Mouse (Mus musculus) cerebellum, adult 9-11 months (tissue): ENCODE measurements around the gene Zbtb17.
A peak's percentile ranks its signal among the peaks of the same experiment; 100 is the strongest.

Experiments used
- DNase-seq: peaks from one replicate; pipeline ENCODE4 v3.0.0; 2022

The Zbtb17 gene

DNA sequence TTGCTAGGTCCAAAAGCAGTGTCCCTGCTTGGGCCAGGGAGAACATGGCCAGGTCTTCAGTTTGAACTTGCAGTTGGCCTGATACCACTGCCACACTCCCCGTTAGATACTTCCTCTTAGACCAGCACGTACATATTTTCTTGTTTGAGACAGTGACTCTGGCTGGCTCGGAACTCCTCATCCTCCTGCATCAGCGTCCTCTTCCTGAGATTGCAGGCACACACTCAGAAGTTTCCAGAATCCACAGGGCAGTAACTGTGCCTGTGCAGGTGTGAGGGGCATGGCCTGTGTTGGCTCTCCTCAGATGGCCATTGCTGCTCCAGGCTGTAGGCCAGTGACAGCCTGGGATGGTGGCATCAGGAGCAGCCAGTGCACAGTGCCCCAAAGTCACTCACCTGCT, 16.0 kb downstream of the Zbtb17 start:
- no peak for DNase-seq

DNA sequence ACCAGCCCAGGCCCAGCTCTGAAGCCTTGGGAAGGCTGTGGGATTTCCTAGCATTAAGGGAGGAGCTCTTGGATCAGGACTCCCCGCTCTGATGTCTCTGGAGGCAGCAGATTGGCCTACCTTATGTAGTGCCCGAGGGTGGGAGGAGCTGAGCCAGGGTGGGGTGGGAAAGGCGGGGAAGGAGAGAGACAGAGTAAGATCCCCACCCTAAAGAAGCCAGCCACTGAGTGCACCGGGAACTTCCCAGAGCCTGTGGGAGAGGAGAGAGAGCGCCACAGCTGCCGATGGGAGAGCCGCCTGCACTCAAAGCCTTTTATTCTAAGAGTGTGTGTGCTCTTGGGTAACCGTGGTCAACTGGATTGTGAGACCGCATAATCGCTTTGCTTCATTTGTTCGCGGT, 16.6 kb downstream of the Zbtb17 start:
- no peak for DNase-seq

DNA sequence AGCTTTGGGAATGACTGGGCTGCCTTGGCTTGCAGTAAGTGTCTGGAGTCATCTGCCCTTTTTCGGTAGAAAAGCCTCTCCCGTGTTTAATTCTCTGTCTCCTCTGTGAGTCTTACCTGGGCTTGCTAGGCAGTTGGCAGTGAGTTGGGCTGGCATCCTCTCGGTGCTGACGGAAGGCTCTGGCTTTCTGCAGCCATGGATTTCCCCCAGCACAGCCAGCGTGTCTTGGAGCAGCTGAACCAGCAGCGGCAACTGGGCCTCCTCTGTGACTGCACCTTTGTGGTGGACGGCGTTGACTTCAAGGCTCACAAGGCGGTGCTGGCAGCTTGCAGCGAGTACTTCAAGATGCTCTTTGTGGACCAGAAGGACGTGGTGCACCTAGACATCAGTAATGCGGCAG, 17.1 kb downstream of the Zbtb17 start:
- DNase-seq = no peak

DNA sequence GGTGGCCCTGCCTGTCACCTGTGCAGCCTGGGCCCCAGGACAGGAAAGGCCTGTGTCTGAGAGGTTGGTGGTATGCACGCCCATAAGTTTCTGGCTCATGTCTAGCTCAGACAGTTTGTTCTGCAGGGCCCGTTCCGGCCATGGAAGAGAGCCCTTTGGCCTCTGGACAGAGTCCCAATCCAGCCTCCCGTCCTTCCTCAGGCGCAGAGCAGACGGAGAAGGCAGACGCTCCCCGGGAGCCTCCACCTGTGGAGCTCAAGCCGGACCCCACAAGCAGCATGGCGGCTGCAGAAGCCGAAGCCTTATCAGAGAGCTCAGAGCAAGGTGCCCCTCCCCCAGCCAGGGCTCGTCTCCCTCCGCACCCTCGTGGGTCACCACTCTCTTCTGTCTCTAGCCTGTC, 19.0 kb downstream of the Zbtb17 start:
- no peak for DNase-seq

DNA sequence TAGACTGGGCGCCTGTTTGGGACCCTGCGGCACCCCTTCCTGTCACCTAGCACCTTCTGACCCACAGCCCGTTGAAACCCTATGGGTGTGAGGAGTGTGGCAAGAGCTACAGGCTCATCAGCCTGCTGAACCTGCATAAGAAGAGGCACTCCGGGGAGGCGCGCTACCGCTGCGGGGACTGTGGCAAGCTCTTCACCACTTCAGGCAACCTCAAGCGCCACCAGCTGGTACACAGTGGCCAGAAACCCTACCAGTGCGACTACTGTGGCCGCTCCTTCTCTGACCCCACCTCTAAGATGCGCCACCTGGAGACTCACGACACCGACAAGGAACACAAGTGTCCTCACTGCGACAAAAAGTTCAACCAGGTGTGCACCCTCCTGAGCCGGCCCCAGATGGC, 20.3 kb downstream of the Zbtb17 start:
- no peak for DNase-seq

DNA sequence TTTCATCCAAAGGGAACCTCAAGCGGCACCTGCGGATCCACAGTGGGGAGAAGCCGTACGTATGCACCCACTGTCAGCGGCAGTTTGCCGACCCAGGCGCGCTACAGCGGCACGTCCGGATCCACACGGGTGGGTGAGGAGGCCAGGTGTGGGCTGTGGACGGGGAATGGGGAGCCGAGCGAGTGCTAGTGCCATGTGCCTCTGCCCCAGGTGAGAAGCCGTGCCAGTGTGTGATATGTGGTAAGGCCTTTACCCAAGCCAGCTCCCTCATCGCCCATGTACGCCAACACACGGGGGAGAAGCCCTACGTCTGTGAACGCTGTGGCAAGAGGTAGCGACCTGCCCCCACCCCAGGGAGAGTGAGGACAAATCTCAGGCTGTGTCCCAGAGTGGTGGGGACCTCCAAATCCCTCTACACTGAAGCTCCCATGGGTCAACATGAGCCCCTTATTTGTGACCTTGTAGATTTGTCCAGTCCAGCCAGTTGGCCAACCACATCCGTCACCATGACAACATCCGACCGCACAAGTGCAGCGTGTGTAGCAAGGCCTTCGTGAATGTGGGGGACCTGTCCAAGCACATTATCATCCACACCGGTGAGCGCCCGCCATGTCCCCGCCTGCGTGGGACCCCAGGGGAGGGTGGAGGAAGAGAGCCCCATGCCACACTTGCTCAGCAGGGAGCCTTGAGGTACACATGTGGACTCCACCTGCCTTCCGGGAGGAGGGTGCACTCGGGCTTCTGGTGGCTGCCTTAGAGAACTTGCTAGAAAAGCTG, 21.2 kb downstream of the Zbtb17 start:
- no peak for DNase-seq

DNA sequence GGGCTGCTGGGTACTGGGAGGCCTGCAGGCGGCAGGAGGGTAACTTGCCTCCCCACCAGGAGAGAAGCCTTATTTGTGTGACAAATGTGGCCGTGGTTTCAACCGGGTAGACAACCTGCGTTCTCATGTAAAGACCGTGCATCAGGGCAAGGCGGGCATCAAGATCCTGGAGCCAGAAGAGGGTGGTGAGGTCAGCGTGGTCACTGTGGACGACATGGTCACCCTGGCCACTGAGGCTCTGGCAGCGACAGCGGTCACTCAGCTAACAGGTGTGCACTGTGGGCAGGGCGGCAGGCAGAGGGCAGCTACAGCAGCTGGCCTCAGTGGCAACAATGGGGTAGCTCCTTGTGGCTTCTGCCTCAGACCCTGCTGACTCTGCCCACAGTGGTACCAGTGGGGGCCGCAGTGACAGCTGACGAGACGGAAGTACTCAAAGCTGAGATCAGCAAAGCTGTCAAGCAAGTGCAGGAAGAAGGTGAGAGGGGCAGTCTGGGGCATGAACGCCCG, 21.9 kb downstream of the Zbtb17 start:
- no peak for DNase-seq

DNA sequence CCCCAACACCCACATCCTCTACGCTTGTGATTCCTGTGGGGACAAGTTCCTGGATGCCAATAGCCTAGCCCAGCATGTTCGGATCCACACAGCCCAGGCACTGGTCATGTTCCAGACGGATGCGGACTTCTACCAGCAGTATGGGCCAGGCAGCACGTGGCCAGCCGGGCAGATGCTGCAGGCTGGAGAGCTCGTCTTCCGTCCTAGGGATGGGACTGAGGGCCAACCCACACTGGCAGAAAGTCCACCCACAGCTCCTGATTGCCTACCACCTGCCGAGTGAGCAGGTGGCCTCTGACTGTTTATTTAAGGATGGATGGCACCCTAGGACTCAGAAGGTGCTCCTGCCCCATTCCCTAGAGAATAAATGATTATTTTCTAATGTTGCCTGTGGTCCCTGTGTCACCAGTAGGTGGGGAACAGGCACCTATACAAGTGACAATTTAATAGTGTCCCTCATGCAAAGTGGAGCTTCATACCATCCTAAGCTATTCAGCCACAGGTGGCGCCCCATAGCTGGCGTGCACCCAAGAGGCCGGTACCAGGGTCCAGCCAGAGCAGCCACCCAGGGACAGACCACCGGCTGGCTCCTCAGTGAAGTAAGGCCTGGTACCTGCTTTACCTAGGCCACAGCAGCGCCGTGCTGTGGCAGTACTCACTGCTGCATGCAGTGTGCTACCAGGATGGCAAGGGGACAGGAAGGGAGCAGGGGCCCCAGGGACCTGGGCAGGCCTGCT, 22.6 kb downstream of the Zbtb17 start:
- DNase-seq = no peak

DNA sequence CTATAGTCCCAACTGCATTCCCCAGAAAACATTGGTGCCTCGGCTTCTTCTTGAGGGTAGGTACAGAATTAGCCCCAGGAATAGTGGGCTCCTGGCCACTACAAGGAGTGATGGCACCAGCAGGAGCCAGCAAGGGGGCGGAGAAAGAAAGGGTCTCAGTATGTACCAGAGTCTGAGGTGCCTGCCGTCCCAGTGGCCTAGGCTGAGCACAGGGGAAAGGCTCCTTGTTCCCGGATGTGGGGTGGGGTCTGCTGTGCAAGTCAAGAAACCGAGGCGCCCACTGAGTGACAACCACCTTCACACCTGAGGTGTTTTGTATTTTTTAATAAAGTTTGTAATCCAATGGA, 23.1 kb downstream of the Zbtb17 start:
- no peak for DNase-seq

DNA sequence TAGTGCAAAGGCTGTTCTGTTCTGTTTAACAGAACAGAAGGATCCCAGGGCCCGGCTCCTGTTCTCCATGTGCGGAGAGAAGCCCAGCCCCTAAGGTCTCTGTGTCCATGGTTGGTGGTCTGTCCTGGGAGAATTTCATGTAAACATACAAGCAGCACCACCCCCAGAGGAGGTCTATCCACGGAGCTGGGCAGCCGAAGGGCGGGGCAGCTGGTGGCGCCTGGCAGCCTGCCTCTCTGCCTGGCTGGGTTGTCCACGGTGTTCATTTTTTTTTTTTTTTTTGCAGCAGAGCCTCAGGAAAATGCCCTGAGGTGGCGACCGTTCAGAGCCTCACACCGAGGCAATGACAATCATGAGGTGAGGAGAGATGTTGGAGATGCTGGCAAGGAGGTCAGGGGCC, 24.1 kb downstream of the Zbtb17 start:
- peak; percentile 78 for DNase-seq

DNA sequence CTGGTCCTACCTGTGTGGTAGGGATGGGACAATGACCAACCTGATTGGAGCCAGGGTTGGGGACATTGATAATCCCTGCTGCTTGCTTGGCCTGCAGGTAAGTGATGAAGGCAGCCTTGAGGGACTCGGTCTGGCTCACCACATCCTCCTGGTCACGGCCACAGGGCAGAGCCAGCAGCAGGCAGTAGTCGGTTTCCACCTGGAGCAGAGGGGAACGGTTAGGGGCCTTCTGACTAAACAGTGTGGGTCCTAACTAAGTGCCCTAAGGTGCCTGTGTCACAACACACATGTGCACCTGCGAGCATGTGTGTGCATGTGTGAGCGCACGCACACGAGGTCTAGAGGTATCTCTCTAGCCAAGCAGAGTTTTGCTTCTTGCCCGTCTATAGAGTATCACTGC, 24.9 kb downstream of the Zbtb17 start:
- no peak for DNase-seq

DNA sequence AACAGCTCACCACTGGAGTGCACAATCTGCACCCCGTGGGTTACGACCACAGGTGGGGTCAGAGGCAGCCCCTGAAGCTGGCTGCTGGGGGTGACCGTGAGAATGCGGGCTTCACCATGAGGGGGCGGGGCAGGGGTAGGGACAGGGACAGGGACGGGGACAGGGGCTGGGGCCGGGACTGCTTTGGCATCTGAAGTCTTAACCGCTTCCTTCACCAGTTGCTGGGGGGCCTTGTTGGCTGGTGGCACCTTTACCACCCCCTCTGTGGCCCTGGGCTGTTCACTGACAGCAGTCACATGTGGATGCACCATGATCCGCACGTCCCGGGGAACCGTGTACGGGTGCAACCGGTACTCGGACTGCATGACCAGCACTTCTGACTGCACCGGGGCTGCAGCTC, 27.0 kb downstream of the Zbtb17 start:
- DNase-seq = peak; percentile 40

DNA sequence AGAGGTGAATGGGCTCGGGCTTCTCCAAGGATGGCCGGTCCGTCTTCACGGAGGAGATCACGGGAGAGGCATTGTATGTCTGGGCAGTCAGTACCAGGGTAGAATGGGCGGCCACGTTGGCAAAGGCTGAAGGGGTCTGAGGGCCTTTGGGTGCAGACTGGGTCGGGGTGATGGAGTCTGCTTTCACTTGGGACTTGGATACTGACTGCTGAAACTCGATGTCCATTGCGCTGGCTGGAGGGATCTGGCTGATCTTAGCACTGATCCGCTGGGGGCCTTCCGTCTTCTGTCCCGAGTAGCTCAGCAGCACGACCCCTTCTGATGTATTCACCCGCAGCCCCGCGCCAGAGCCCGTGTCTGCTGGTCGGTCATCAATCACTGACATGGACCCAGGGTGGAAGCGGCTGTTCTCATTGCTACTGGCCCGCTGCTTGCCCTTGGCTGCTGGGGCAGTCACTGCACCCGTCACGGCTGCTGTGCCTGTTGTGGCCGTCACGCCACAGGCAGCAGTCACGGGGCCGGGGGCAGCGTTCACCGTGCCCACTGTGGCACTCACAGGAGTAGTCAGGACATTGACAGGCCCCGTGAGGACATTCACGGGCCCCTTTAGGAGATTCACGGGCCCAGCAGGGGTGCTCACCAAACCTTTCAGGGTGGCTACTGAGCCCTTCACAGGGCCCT, 28.3 kb downstream of the Zbtb17 start:
- DNase-seq = no peak

DNA sequence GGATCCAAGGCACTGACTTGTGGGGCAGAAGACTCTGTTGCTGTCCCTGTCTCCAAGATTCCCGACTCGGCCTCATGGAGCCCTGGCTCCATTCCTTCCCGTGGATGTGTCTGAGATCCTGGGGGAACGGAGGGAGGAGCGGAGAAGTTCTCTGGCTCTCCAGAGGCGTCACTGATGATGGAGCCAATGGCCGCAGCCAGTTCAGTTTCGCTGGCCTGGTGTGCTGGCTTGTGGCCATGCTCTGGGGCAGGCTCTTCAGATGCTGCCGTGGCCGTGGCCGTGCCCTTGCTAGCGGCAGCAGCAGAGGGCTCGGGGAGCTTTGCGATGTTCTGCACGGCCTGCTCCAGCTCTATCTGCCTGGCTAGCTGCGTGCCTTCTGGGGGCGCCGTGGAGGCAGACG, 30.0 kb downstream of the Zbtb17 start:
- peak; percentile 35 for DNase-seq

DNA sequence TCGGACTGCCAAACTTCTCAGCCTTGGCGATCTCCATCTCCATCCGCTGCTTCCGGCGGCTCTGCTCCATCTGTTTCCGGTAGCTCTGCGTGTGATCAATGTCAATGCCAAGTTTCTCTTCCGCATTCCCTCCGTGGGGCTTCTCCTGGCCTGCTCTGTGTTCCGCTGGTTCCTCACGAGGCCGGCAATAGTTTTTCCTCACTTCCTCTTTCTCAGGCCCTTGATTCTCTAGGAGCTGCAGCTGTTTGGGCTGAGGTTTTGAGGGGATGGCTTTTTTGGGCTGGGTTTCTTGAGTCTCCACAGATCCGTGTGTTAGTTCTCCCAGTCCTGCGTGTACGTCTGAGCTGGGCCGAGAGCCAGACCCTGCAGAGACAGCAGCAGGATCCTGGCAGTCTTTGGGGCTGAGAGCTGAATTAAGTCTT, 33.2 kb downstream of the Zbtb17 start:
- peak; percentile 92 for DNase-seq

DNA sequence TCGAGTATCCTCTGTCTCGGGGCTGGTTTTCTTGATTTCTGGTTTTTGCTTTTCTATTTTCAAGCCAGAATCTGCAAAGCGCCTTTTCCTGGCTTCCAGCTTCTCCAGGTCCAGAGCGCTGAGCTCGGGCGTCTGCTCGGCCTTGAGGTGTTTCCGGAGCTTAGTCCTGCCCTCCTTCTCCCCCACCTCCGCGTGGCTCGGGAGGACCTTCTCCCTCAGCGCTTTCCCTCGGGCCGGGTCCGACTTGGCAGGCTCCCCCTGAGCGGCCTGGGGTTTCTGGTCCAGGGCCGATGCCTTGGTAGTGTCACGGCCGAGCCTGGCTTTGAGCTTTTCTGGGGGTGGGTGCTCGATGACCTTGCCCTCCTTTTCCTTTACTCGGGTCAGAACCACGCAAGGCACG, 33.8 kb downstream of the Zbtb17 start:
- peak; percentile 78 for DNase-seq

DNA sequence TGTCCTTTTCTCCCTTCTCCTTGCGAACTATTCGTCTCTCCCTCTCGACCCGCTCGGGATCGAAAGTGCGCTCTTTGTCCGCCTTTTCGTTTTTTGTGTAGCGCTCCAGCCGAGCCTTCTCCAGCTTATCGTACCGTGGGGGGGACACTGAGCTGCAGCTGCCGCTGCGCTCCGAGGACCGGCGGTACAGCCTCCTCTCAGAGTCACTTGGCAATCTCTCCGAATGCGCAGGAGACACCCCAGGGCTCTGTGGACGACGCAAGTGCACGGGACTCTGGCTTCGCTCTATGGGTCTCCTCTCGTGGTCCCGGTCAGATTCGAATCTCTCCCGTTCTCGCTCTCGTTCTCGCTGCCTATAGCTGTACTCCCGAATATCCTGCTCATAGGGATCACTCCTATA, 34.3 kb downstream of the Zbtb17 start:
- peak; percentile 57 for DNase-seq

DNA sequence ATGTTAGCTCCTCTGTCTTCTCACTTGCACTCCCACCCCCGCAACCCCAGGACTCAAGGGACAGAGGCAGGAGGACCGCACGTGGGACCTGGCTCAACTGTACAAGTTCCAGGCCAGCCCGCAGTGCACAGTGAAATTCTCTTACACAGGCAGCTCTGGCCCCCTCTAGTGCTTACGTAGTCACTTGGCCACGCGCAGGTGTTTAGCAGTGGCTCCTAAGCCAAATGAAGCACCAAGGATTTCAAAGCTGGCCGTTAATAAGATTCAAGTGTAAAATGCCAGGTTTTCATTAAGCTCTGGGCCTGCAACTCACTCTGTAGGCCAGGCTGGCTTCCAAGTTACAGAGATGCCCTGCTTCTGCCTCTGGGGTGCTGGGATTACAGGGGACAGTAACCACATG, 35.0 kb downstream of the Zbtb17 start:
- peak; percentile 67 for DNase-seq

DNA sequence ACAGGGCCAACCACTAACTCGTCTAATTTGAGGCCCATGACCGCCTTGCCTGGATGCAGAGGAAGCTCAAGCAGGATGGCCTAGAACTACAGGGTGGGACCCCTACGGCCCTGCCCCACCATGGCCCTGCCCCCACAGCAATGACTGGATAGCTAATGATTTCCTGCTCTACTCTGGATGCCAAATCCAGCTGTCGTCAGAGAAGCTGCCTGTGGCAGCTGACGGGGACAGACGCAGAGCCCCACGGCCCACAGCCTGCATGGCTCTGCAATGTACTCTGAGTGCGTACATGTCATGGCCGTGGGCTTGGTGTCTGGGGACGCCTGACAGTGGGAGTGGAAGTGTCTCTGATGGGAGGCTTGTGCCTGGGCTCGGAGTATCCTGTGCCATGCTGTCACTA, 39.6 kb downstream of the Zbtb17 start:
- DNase-seq = no peak

DNA sequence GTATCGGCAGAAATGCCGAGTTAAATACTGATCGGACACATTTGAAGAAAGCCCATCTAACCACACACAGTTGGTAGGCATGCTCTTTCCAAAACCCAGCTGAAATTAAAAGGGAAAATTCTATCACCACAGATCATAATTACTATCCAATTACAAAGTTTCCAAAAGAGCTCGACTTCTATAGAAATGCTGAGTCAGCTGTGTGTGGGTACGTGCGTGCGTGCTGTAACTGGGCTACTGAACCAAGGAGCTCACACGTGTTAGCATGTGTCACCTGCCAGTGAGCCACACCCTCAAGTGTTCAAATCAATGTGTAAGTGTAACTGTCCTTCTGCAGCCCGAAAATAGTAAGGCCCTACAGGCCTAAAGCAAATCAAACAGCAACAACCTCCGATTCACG, 43.1 kb downstream of the Zbtb17 start:
- no peak for DNase-seq

DNA sequence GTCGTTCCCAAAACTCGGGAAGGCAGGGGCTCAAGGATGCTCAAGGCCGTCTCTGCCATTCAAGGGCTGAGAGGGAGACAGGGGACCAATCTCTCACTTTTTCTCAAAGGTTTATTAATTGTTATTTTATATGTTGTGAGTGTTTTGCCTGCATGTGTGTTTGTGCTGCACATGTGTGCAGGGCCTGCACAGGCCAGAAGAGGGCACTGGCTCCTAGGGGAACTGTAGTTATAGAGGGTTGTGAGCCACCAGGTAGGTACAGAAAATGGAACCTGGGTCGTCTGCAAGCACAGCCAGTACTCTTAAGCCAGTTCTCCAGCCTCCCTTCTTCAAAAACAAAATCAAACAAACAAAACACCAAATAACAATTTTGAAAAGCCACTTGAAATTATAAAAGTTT, 44.2 kb downstream of the Zbtb17 start:
- DNase-seq = no peak

DNA sequence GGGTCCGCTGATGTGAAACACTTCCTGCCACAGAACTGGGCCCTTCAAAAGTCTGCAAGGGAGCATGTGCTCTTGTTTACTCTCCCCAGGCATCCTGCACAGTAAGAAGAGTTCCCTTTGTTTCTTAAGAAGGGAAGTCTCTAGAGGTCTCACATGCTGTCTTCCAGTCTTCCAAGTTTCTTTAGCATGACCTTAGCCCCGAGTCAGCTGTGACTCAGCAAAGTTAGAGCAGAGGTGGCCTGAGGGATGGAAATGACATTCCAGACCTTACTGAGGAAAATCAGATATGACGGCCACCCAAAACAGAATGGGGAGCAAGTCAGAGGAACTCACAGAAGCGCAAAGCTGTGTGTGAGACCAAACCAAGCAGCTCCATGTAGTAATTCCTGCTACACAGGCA, 56.2 kb downstream of the Zbtb17 start:
- DNase-seq = no peak

DNA sequence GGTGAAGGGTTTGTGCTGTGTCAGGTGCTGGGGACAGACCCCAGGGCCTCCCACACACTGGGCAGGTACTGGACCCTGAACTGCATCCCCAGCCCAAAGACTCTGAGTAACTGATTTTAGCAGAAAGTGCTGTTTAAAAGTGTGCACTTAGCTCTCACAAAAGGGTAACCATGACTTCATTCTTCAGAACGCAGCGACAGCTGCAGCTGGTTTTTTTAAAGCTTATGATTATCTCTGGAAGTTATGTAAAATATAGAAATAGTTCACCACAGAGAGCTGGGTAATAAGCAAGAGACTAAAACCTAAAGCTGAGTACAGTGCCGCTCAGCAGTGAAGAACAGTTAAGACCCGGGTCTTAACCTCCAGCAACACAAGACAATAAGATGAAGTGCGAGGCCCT, 56.6 kb downstream of the Zbtb17 start:
- DNase-seq = no peak

DNA sequence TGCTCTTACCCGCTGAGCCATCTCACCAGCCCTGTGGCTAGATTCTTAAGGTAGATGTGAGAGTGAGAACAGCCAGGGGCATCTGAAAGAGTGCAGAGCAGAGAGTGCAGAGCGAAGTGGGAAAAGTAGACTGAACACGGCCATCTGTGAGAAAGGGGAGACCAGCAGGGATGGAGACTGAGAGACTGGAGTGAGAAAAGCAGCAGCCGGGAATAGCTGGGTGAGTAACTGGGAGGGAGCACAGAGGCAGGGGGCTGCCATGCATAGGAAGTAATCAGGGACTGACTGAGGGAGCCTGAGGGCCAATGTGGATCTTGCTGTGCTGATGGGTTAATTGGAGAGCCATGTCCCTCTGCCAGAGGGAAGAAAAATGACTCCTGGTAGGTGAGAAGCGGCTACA, 58.3 kb downstream of the Zbtb17 start:
- no peak for DNase-seq
